Mouse (Mus musculus): ENCODE measurements at regions not wholly inside any gene's neighbourhood (a gene's known extent, or its start where the extent isn't known, plus 50 kb on each side); places are given as distances from the start of the nearest gene placed in this dataset.
A peak's percentile ranks its signal among the peaks of the same experiment; 100 is the strongest.

DNA sequence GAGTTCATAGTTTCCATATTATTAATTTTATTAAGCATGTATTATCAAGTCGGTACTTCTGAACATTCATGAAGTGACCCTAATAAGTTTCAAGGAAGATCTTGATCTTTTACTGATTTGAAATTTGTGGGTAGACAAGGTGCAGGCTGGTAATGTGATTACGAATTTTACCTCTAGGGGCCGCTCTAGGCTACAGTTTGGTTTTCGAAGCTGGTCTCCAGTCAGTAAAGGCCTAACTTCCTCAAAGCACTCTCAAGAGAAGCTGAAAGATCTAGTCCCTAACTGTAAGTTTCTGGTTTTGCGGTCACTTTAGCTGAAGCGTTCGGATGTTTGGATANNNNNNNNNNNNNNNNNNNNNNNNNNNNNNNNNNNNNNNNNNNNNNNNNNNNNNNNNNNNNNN, 408.1 kb upstream of the Frg1 start:
- peak; percentile 8 for DNase-seq

DNA sequence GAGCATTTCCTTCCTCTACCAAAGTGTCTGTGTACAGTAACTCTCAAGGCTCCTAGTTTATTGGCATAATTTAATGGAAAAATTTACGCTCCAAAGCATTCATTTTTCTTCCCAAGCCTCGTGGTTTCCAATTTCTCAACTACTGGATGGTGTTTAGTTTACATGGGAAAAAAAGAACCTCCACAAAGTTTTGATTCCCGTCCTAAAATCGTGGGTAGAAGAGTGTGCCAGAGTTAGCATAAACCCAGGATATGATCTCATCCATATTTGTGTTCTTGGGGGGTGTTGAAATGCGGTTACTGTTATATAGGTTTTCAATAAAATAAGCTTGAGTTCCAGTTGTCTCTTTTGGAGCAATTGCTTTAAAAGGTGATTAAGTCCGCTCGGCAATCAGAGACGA, 406.2 kb upstream of the Frg1 start:
- DNase-seq = no peak

DNA sequence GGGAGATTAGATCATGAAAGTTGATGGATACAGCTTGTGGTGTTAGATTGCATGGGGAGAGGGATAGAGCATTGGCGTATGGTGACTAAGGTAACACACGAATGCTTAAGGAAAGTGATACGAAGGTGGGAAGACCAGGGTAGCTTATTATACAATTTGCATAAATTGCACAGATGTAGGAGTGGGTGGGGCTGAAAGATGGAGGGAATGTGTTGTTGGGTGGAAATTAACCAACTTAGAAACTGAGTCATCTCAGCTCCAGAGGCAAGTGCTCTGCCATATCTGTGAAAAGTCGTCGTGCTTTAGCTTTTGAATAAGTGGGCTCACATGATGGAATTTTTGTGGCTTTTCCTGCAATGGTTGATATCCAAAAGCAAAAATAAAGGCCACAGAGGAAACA, 404.8 kb upstream of the Frg1 start:
- DNase-seq = no peak

DNA sequence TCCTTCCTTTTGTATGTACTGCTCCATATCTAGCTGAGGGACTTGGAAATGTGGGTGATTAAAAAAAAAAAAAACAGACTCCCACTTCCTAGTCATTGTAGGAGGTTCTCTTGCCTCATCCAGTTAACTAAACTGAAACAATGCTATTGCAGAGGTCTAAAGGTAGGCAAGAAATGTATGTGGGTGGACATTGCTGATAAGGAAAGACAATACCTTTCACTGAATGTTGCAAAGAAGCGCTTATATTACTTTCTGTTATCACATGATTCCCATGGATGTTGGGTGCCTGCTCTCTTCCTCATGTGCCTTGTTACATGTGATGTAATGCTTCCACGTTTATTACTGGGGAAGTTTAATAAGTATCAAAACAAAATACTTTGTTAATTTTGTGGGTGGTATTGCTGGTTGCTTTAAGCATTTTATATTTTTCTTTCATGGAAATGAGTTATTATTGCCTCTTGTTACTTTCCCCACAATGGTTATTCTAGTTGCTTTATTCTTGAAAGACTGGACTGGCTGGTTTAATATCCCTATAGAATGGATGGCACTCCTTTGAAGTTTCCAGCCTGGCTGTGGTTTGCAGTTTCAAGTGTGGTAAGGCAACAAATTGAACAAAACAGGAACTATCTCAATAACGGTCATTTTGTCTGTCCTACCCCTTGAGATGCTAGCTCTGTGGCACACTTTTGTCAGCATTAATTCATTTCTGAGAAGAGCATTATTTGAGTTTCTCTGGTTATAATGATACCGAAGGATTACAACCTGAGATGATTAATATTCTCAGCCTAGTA, 403.9 kb upstream of the Frg1 start:
- DNase-seq = no peak

DNA sequence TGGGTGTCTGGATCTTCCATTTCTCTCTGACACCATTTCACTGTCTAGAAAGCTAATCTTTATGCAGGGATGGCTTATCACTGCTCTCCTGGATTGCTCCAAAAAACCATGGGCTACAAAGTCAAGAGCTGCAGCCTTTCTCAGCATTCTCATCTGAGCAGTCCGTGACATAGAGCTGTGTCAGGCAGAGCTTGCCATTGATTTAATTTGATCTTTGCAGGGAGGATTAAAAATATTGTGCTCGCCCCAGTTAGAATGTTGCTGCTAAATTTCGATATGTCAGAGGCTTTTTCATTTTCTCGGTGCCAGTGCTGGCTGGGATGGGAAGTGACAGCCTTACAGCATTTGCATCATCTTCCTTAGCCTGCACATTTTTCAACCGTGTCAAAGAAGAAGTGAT, 401.7 kb upstream of the Frg1 start:
- no peak for DNase-seq

DNA sequence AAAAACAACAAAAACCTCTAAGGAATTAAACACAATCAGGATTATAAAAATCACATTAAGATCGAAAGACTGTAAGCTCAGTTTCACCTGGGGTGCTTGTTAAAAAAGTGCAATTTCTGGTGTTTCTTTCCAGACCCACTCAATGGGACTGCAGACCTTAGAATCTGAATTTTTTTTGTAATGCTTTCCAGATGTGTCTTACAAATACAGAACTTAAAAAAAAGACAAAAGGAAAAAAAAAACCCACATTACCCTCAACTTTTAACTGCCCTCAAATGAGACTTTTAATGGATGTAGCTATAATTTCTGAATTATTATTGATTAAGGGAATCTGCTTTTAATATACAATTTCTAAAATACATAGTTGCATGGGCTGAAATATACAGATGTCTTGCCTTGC, 401.2 kb upstream of the Frg1 start:
- DNase-seq = no peak

GRCm38 (mm10) chr8:41815272-41815671, 398.4 kb upstream of the Frg1 start:
- no peak for DNase-seq

GRCm38 (mm10) chr8:41795625-41796024, 378.8 kb upstream of the Frg1 start:
- DNase-seq = no peak

GRCm38 (mm10) chr8:41786952-41787861, 370.3 kb upstream of the Frg1 start:
- no peak for DNase-seq

DNA sequence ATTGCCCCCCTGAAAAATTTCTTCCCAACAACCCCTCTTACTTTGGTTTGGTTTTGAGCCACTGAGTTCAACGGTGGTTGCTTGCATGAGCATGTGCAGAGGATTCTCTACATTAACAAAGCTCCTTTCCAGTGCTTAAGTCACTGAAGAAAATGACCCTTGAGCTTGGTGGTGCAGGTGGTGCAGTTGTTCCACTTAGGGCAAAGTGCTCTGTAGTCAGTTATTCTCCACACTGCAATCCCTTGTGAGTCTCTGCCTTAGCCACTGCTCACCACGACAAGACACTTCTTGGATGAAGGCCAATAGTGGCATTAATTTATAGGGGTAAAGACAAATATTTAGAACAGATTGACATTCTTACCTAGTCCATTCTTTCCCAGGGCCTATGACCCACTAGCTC, 369.1 kb upstream of the Frg1 start:
- DNase-seq = no peak

GRCm38 (mm10) chr8:41782837-41783236, 366.0 kb upstream of the Frg1 start:
- no peak for DNase-seq

DNA sequence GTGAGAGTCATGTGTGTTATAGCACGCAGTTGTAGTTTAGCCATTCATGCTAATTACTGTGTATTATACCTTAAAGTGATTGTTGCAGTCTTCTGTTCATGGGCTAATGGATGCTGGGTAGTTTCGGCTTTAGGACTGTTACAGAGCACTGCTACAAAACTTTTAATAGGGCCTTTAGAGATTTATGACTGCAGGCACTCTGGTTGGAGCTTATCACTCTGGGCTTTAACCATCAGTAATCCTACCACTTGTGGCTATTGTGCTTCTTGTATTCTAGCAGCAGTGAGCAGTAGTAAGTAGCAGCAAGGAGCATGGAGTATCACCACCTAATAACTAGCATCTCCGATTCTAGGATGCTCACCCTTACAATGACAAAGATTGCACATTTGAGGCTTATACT, 362.6 kb upstream of the Frg1 start:
- no peak for DNase-seq

- no peak for DNase-seq
Observed at GRCm38 (mm10) chr8:41771729-41772128, 354.9 kb upstream of the Frg1 start.

- DNase-seq = no peak
Observed at GRCm38 (mm10) chr8:41753481-41753880, 336.6 kb upstream of the Frg1 start.

- no peak for DNase-seq
Observed at GRCm38 (mm10) chr8:41752641-41753040, 335.8 kb upstream of the Frg1 start.

DNA sequence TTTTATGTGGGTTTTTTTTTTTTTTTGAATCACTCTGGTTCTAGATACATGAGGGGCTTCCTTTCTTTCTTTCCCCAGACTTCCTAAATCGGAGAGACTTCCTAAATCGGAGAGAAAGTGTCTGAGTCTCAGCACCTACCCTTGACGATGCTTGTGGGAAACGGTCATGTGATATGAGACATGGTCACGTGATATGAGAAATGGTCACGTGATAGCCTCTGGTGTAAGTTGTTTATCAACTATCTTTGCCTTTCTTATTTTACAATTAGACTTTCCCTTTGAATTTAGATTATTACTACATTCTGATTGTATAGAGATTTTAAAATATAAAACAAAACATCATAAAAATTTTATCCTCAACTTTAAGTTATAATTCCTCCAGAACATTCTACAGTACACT, 330.1 kb upstream of the Frg1 start:
- no peak for DNase-seq

DNA sequence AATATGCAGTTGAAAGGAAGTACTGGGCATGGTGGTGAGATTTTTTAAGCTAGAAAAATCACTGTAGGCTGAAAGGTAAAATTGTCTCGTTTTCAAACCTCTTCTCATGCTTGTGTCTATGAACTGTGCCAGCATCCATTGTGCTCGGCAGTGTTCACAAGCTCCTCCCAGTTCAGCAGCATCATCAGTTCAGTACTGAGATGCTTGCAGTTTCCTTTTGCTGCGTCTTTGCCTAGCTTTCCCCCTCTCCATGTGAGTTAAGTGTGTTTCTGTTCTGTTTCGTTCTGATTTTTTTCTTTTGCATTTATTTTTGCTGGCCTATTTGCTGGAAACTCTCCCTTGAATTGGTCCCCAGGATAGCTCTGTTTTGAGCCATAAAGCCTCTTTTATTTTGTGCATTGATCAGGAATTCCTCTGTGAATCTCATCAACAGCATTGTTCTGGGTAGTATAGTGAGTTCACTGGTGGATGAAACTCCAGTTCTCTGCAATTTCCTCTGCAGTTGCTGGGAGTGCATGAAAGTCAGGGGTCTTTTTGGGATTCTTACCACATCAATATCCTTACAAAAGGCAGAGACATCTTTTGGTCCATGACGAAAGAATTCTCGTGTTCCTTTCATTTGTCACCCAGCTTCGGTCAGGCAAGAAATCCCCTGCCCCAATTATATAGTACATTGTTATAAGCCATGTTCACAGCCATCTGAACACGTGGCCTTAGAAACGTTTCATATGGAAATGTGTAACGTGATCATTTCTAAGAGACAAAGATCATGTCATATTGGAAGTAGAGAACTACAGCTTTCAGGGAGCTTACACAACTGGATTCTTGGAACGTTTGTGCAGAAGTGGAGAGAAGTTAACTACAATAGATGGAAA, 326.2 kb upstream of the Frg1 start:
- DNase-seq = no peak

GRCm38 (mm10) chr8:41717002-41717401, 300.1 kb upstream of the Frg1 start:
- no peak for DNase-seq

- no peak for DNase-seq
Observed at GRCm38 (mm10) chr8:41713634-41714330, 296.9 kb upstream of the Frg1 start.

- no peak for DNase-seq
Observed at GRCm38 (mm10) chr8:41703927-41704924, 287.4 kb upstream of the Frg1 start.

All from thymus, postnatal 25 days (tissue).